Mouse (Mus musculus) kidney, adult 2 months (tissue): ENCODE results near the gene Naa38. TPM values are rescaled to one million over a fixed set of nuclear protein-coding genes. Genes with fewer than 3 reads are reported as not detected.

Experiments
- DNase-seq: peaks from one replicate; pipeline ENCODE4 v3.0.0; 2021
- H3K27ac ChIP-seq: fragments of 200-500 bp; 2 replicates; pipeline ENCODE4 v1.5.1; 2012; ENCODE audit warnings: low read depth, low read length, control low read depth, inconsistent platforms; ENCODE audit not compliant: insufficient read depth
- H3K27me3 ChIP-seq: fragments of 200-500 bp; replicated peaks from 2 replicates; pipeline ENCODE4 v1.6.1; 2012; ENCODE audit warnings: mild to moderate bottlenecking, moderate library complexity, low read length, inconsistent platforms; ENCODE audit not compliant: control insufficient read depth, insufficient read depth
- H3K36me3 ChIP-seq: fragments of 200-500 bp; 2 replicates; pipeline ENCODE4 v1.6.1; 2012; ENCODE audit warnings: mild to moderate bottlenecking, moderate library complexity, low read length, inconsistent platforms; ENCODE audit not compliant: control insufficient read depth, insufficient read depth
- H3K4me1 ChIP-seq: fragments of 200-500 bp; 2 replicates; pipeline ENCODE4 v1.6.1; 2011; ENCODE audit warnings: low read length; ENCODE audit not compliant: control insufficient read depth, insufficient read depth
- H3K4me3 ChIP-seq: fragments of 200-500 bp; 2 replicates; pipeline ENCODE4 v1.5.1; 2011; ENCODE audit warnings: mild to moderate bottlenecking, low read depth, low read length, control low read depth; ENCODE audit not compliant: insufficient read depth
- CTCF ChIP-seq: fragments of 200-500 bp; conservative IDR thresholded peaks from 2 replicates; pipeline ENCODE4 v1.5.1; 2011; ENCODE audit warnings: low read depth, mild to moderate bottlenecking, control low read depth, low read length, moderate library complexity, mixed read lengths; ENCODE audit not compliant: insufficient read depth, insufficient read length
- POLR2A ChIP-seq: fragments of 200-500 bp; IDR thresholded peaks from one replicate; pipeline ENCODE4 v1.6.1; 2011; ENCODE audit warnings: low read depth, low read length, control low read depth
- WGBS: fragments of 180-500 bp; shearing (Covaris S2); methylation state at CpG from one replicate; pipeline ENCODE4 v1.1.7; 2018; 5-methylcytosine and 5-hydroxymethylcytosine counted together
- polyA plus RNA-seq: library from polyadenylated mRNA; depleted of rRNA; stranded (reverse); fragments of >200 nt; gene quantifications from 2 replicates; pipeline ENCODE4 v1.2.3, GENCODE M21; 2012

The Naa38 gene
- polyA plus RNA-seq, 1 experiment: 317 TPM

DNA sequence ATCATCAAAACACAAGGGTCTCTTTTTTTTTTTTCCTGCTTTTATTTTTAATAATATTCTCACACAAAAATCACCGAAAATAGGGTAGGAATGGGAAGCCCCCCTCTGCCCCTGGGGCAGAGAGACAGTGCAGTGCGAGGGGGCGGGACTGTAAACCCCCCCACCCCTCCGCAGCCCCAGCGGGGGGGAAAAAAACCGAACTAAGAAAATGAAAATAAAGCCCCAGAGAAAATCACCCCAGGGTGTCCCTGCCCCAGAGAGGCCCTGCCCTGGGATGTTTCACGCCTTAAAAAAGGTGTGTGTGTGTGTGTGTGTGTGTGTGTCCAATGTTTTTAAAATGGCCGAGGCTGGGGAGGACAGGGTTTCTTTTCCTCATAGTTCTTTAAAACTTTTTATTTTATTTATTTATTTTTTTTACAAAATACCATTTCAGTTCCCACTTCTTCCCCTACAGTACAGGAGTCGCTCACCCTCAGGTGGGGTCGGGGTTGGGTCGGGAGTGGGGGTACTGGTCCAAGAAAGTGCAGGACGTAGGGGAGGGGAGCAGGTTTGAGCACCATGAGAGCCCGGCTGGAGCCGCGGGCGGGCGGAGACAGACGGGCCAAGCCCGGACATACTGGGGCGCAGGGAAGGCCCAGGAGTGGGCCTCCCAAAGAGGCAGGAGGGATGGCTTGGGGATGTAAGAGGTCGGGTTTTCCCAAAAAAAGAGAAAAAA, 3.4 kb downstream of the Naa38 start:
- Histone ChIP-seq H3K27me3 (no peaks in the 10 kb centered on the region), H3K36me3 (0 out of 2 replicates have a peak, but pooled peaks cover 3% of the 10 kb centered on the region), H3K4me1 (peaks cover 3% of the 10 kb centered on the region; the same call in 1 of the 2 replicates), H3K4me3 (peak overlapping the region; percentile 60; the same call in 1 of the 2 replicates), H3K27ac (no peak overlapping the region)
- WGBS: 44% methylated on average over 21 of the region's 21 CpGs
- TF ChIP-seq CTCF (no peak), POLR2A (no peak)
- no peak for DNase-seq

DNA sequence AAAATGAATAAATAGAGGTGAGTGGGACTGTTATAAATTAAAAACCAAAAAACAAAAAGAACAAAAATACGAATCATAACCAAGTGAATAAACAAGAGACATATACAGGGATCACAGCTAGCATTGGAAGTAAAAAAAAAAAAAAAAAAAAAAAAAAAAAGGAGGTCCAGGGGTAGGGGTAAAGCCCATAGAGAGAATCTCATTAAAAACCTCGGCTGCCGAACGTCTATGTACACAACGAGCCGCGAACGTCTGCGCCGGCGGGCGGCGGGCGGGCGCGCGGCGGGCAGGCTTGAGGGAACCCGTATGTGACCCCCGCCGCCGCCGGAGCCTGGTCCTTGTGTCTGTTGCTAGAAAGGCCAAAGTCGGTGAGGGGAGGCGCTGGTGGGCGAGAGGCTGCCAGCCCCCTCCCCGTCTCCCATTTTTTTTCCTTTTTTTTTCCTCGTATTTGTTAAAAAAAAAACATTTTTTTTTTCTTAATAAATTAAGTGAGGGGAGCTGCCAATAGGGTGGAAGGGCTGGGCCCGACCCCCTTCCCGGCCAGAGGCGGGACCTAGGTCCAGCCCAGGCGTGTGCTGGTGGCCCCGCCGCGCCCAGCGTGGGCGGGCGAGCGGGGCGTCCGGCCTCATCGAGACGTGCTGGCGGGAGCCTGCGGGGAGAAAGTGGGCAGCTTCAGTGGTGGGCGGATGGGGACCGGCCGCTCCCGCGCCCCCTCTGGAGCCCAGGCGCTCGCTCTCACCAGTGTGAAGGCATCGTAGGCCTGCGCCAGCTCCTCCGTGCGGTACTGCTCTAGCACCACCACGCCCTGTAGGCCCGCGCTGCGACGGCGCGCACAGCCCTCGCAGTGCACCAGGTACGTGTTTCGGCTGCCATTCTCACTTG, 4.2 kb downstream of the Naa38 start:
- no peak for DNase-seq
- no peak overlapping the region for H3K27ac ChIP-seq
- peaks cover 3% of the 10 kb centered on the region; the same call in 1 of the 2 replicates for H3K36me3 ChIP-seq
- H3K4me3 ChIP-seq: no peak overlapping the region
- peaks cover under 1% of the 10 kb centered on the region; the same call in 1 of the 2 replicates for H3K4me1 ChIP-seq
- H3K27me3 ChIP-seq: no peaks in the 10 kb centered on the region
- 62% methylated on average over 66 of the region's 66 CpGs for WGBS
- TF ChIP-seq CTCF: no peak
- TF ChIP-seq POLR2A: no peak

- no peaks in the 10 kb centered on the region; the same call in 1 of the 2 replicates for H3K4me1 ChIP-seq
- no peak for TF ChIP-seq POLR2A
- no peak for TF ChIP-seq CTCF
- no peak overlapping the region for H3K4me3 ChIP-seq
- no peak overlapping the region for H3K27ac ChIP-seq
- H3K27me3 ChIP-seq: no peaks in the 10 kb centered on the region
- 88% methylated on average over 25 of the region's 25 CpGs for WGBS
- H3K36me3 ChIP-seq: peaks cover 5% of the 10 kb centered on the region; the same call in 1 of the 2 replicates
- no peak for DNase-seq
These were observed 5.0 kb downstream of the Naa38 start for GRCm38 (mm10) chr11:69400083-69400850.

DNA sequence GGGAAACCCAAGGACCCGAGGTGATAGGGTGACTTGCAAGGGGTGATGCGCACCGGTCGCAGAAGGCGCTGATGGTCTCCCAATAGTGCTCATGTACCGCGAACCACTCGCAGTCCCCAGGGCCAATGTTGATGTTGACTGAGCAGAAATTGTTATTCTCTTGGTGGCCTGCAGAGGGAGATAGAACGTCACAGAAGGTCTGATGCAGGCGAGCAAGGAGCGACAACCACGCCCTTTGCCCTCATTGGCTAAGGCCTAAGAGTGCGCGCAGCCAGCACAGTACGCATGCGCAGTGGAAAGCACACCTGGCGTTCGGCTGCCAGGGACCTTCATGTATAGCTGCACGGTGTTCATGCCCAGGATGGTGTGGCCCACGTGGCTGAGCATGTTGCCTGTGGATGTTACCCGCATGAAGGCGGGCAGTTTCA, 5.9 kb downstream of the Naa38 start:
- Histone ChIP-seq H3K4me1 (no peaks in the 10 kb centered on the region; the same call in 1 of the 2 replicates), H3K36me3 (peaks cover 5% of the 10 kb centered on the region; the same call in 1 of the 2 replicates), H3K4me3 (no peak overlapping the region), H3K27me3 (no peaks in the 10 kb centered on the region), H3K27ac (no peak overlapping the region)
- peak; percentile 96 for DNase-seq
- TF ChIP-seq POLR2A: peak; percentile 35
- TF ChIP-seq CTCF: peak; percentile 97
- WGBS: 11% methylated on average over 22 of the region's 22 CpGs

DNA sequence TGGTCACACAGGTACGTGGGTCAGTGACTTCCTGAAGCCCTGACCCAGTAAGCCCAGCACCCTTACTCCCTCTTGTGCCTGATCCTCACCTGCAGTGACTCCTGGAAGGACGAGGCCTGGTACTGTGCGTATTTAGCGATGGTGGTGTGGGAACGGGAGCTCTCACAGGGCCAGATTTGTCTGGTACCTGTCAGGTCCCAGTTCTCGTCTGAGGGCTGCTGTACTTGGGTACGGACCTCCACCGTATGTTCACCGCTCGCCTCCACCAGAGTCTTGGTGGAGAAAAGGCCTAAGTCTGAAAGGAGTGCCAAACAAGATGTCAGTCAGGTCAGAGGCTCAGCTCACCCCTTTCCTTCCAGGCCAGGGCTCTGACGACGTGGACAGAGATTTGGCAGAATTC, 6.7 kb downstream of the Naa38 start:
- peaks cover 5% of the 10 kb centered on the region; the same call in 1 of the 2 replicates for H3K36me3 ChIP-seq
- no peaks in the 10 kb centered on the region; the same call in 1 of the 2 replicates for H3K4me1 ChIP-seq
- no peak for DNase-seq
- WGBS: 80% methylated on average over 12 of the region's 12 CpGs
- no peak overlapping the region for H3K27ac ChIP-seq
- H3K4me3 ChIP-seq: no peak overlapping the region
- H3K27me3 ChIP-seq: no peaks in the 10 kb centered on the region
- TF ChIP-seq CTCF: no peak
- TF ChIP-seq POLR2A: no peak

DNA sequence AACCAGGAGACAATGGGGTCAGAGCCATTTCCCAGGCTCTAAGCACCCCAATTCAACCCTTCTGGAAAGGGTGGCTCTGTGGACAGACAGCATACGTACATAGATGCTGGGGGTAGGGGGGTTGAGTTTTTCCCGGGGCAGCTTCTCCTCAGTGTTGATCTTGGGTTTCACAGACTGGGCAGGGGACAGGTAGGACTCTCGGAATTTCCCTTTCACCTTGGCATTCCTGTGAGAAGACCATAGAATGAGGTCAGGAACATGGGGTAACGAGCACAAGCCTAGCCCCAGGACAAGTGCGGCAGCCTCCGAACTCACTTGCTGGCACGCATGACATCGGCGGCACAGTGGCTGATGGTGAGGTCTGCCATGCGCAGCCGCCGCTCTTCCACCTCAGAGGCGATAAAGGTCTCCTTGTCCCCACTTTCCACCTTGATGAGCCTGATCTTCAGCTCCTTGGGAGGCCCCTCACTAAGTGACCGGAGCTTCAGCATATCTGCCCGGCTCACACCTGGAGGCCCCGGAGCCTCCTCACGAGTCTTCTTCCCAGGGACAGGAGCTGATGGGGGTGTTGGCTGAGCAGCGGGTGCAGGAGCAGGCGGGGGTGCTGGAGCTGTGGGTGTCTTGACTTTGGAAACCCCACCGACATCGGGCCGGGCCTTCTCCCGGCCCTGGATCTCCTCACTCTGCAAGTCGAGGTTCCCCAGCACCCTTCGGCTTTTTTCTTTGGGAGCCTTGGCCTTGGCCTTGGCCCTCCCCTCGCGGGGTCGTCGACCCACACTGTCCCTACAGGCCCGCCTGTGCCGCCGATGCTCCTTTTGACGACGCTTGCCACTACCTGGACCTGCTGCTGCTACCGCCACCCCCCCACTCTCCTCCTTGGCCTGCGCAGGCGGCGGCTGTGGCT, 8.7 kb downstream of the Naa38 start:
- TF ChIP-seq CTCF (no peak), POLR2A (no peak)
- Histone ChIP-seq H3K27ac (no peak overlapping the region), H3K4me3 (no peak overlapping the region), H3K4me1 (peaks cover 11% of the 10 kb centered on the region; the same call in 1 of the 2 replicates), H3K27me3 (no peaks in the 10 kb centered on the region), H3K36me3 (peaks cover 5% of the 10 kb centered on the region; the same call in 1 of the 2 replicates)
- no peak for DNase-seq
- WGBS: 84% methylated on average over 36 of the region's 38 CpGs
